Mouse (Mus musculus) CH12F3 (cell line): ENCODE data around the gene Rfx2.

Experiments
- in situ Hi-C: fragments of 300-500 bp; cut with MboI; formaldehyde crosslinking; loops from 2 replicates; pipeline ENCODE4 v1.14.3; 2020; ENCODE audit warnings: low sequenced_read_pairs

The Rfx2 gene

GRCm38 (mm10) chr17:56756703-56757399 is 74.0 kb downstream of the Rfx2 start:
- in situ Hi-C loops, result no loop called here

GRCm38 (mm10) chr17:56754271-56755185 is 76.3 kb downstream of the Rfx2 start:
- in situ Hi-C loops, result no loop called here

- in situ Hi-C loops, result no loop called here
Measured at GRCm38 (mm10) chr17:56753452-56753851, 77.4 kb downstream of the Rfx2 start.

- in situ Hi-C loops, result no loop called here
Measured at GRCm38 (mm10) chr17:56751404-56752072, 79.3 kb downstream of the Rfx2 start.

- in situ Hi-C loops, result no loop called here
Measured at GRCm38 (mm10) chr17:56744173-56744572, 86.6 kb downstream of the Rfx2 start.

- in situ Hi-C loops, result no loop called here
Measured at GRCm38 (mm10) chr17:56740788-56741160, 90.0 kb downstream of the Rfx2 start.

GRCm38 (mm10) chr17:56740118-56740787 is 90.6 kb downstream of the Rfx2 start:
- in situ Hi-C loops, result no loop called here

GRCm38 (mm10) chr17:56738221-56738620 is 92.6 kb downstream of the Rfx2 start:
- in situ Hi-C loops, result no loop called here

GRCm38 (mm10) chr17:56736534-56736933 is 94.3 kb downstream of the Rfx2 start:
- in situ Hi-C loops, result no loop called here

GRCm38 (mm10) chr17:56729656-56730055 is 101.2 kb downstream of the Rfx2 start:
- in situ Hi-C loops, result no loop called here

- in situ Hi-C loops, result no loop called here
Measured at GRCm38 (mm10) chr17:56729151-56729550, 101.7 kb downstream of the Rfx2 start.

GRCm38 (mm10) chr17:56728117-56728516 is 102.7 kb downstream of the Rfx2 start:
- in situ Hi-C loops, result no loop called here

GRCm38 (mm10) chr17:56727659-56728058 is 103.2 kb downstream of the Rfx2 start:
- in situ Hi-C loops, result no loop called here

GRCm38 (mm10) chr17:56727029-56727649 is 103.7 kb downstream of the Rfx2 start:
- in situ Hi-C loops, result no loop called here
